Mouse (Mus musculus) adrenal gland, adult 8-10 months (tissue): ENCODE measurements around the gene Hbb-bh2. TPM values are rescaled to one million over a fixed set of nuclear protein-coding genes. Genes with fewer than 3 reads are reported as not detected.
"Not testable (repeated sequence)": the region's sequence is repeated elsewhere in the genome, so short reads cannot be mapped to it uniquely, and the experiment has no call there.

Experiments
- DNase-seq: peaks from one replicate; pipeline ENCODE4 v3.0.0; 2022
- total RNA-seq, 4 experiments: library from RNA; stranded (reverse); gene quantifications; 2 replicates each; pipeline ENCODE4 v1.2.4; 2022

The Hbb-bh2 gene
- total RNA-seq, 4 experiments from 2014 or later: not detected

DNA sequence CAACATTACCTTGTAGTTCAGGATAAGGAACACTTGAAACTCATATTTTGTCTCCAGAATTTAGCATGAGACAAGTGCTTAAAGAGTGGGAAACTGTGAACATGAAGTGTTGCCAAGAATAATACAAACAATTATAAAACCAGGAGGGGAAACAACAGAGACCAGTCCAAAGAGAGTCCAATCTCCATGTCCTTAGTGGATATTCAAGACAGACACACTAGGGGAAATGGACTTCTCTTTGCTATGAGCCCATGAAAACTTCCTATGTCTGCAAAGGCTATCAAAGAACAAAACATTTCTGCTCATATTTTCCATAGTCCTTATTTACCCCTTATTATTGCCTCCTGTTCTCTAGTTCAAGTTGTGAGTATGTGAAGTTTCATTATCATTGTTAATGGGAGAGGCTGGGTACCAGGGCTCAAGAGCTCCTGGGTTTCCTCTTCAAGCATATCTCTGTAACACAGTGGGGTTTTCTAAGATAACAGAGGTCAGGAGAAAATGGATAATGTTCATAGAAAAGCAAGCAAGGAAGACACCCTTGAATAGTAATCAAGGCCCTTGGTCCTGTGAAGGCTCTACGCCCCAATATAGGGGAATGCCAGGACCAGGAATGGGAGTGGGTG is 29.0 kb downstream of the Hbb-bh2 start:
- DNase-seq: no peak

GRCm38 (mm10) chr7:103810746-103811145 is 29.6 kb downstream of the Hbb-bh2 start:
- no peak for DNase-seq

DNA sequence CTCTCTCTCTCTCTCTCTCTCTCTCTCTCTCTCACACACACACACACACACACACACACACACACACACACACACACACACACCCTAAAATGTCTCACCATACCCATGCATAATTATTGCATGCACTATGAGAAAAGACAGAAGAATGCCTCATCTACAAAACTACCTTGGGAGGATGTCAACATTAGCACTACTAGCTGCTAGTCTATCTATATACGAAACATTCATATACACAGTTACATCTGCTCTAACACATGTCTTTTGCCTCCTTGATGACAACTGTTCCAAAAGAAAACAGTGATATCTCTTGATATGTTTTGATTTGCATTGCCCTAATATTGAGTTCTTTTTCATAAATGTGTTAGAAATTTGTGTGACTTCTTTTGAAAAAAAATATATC is 30.0 kb downstream of the Hbb-bh2 start:
- DNase-seq: no peak

- DNase-seq: no peak
These were observed 30.5 kb downstream of the Hbb-bh2 start for GRCm38 (mm10) chr7:103809801-103810155.

- DNase-seq: no peak
These were observed 31.1 kb downstream of the Hbb-bh2 start for GRCm38 (mm10) chr7:103808971-103809800.

- DNase-seq: not testable (repeated sequence)
These were observed 32.2 kb downstream of the Hbb-bh2 start for GRCm38 (mm10) chr7:103808120-103808519.

GRCm38 (mm10) chr7:103806856-103807255 is 33.5 kb downstream of the Hbb-bh2 start:
- DNase-seq: no peak

- no peak for DNase-seq
These were observed 47.5 kb downstream of the Hbb-bh2 start for GRCm38 (mm10) chr7:103792669-103793388.

GRCm38 (mm10) chr7:103791721-103792120 is 48.6 kb downstream of the Hbb-bh2 start, which contains the start of gene Olfr67:
Olfr67 (minus strand) TSS chr7:103791821.
- no peak for DNase-seq

Other genes starting within 250 kb of the Hbb-bh2 start
- not detected for gene Olfr619, start 239.9 kb downstream of the Hbb-bh2 start, total RNA-seq
- gene Olfr620, start 228.0 kb downstream of the Hbb-bh2 start, total RNA-seq: not detected
- not detected for gene Olfr622, start 197.8 kb downstream of the Hbb-bh2 start, total RNA-seq
- gene Olfr623, start 176.8 kb downstream of the Hbb-bh2 start, total RNA-seq: not detected
- under 1 TPM in 1 of 4 experiments, not detected in 3; 0.06 TPM for gene Olfr624, start 169.3 kb downstream of the Hbb-bh2 start, total RNA-seq
- gene Olfr625-ps1, start 157.8 kb downstream of the Hbb-bh2 start, total RNA-seq: not detected
- gene Olfr243, start 125.8 kb downstream of the Hbb-bh2 start, total RNA-seq: not detected
- not detected for gene Olfr628, start 110.1 kb downstream of the Hbb-bh2 start, total RNA-seq
- not detected for gene Olfr629, start 95.6 kb downstream of the Hbb-bh2 start, total RNA-seq
- gene Olfr630, start 83.2 kb downstream of the Hbb-bh2 start, total RNA-seq: not detected
- gene Olfr69, start 68.9 kb downstream of the Hbb-bh2 start, total RNA-seq: not detected
- not detected for gene Olfr68, start 60.8 kb downstream of the Hbb-bh2 start, total RNA-seq
- not detected for gene Olfr67, start 48.7 kb downstream of the Hbb-bh2 start, total RNA-seq
- 100 to 1,000 TPM in 1 of 4 experiments, 10 to 100 TPM in 3; 78.2 to 176 (median 90.4) TPM for gene Hbb-bt, start 26.5 kb downstream of the Hbb-bh2 start, total RNA-seq
- gene Hbb-bs, start 12.4 kb downstream of the Hbb-bh2 start, total RNA-seq: 1,000 to 10,000 TPM in 1 of 4 experiments, 100 to 1,000 TPM in 3; 738 to 2,114 (median 834) TPM
- gene Hbb-bh1, start 2.6 kb upstream of the Hbb-bh2 start, total RNA-seq: not detected
- not detected for gene Hbb-y, start 12.7 kb upstream of the Hbb-bh2 start, total RNA-seq
- gene Olfr66, start 45.7 kb upstream of the Hbb-bh2 start, total RNA-seq: not detected
- gene Olfr64, start 54.0 kb upstream of the Hbb-bh2 start, total RNA-seq: not detected
- not detected for gene Olfr65, start 63.0 kb upstream of the Hbb-bh2 start, total RNA-seq
- not detected for gene Olfr631, start 88.3 kb upstream of the Hbb-bh2 start, total RNA-seq
- not detected for gene Olfr632, start 93.8 kb upstream of the Hbb-bh2 start, total RNA-seq
- gene Olfr633, start 103.9 kb upstream of the Hbb-bh2 start, total RNA-seq: not detected
- gene Olfr635, start 130.6 kb upstream of the Hbb-bh2 start, total RNA-seq: under 1 TPM in 3 of 4 experiments, not detected in 1; 0.03 to 0.06 (median 0.06) TPM
- gene Olfr638, start 158.2 kb upstream of the Hbb-bh2 start, total RNA-seq: not detected
- gene Olfr639, start 176.8 kb upstream of the Hbb-bh2 start, total RNA-seq: under 1 TPM in 2 of 4 experiments, not detected in 2; 0.05 to 0.09 TPM
- not detected for gene Olfr640, start 185.1 kb upstream of the Hbb-bh2 start, total RNA-seq
- not detected for gene Olfr641, start 194.9 kb upstream of the Hbb-bh2 start, total RNA-seq
- not detected for gene Olfr642, start 212.1 kb upstream of the Hbb-bh2 start, total RNA-seq
- not detected for gene 4930516K23Rik, start 220.9 kb upstream of the Hbb-bh2 start, total RNA-seq
- not detected for gene Olfr644, start 231.3 kb upstream of the Hbb-bh2 start, total RNA-seq
- not detected for gene Olfr645, start 244.9 kb upstream of the Hbb-bh2 start, total RNA-seq